Mouse (Mus musculus): Measurements from ENCODE around the gene Zbtb1. TPM values are rescaled to one million over a fixed set of nuclear protein-coding genes. Genes with fewer than 3 reads are reported as not detected.
A peak's percentile ranks its signal among the peaks of the same experiment; 100 is the strongest.
"Not testable (repeated sequence)": the region's sequence is repeated elsewhere in the genome, so short reads cannot be mapped to it uniquely, and the experiment has no call there.

The Zbtb1 gene
- total and polyA plus RNA-seq, 3 experiments, result 2.3 to 5.5 (median 5.0) TPM

DNA sequence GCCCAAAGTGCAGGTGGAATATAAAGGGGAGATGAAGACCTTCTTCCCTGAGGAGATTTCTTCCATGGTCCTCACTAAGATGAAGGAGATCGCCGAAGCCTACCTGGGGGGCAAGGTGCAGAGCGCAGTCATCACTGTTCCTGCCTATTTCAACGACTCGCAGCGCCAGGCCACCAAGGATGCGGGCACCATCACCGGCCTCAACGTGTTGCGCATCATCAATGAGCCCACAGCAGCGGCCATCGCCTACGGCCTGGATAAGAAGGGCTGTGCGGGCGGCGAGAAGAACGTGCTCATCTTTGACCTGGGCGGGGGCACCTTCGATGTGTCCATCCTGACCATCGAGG lies 34.7 kb downstream of the Zbtb1 start:
- DNase-seq, result peak; percentile 26

DNA sequence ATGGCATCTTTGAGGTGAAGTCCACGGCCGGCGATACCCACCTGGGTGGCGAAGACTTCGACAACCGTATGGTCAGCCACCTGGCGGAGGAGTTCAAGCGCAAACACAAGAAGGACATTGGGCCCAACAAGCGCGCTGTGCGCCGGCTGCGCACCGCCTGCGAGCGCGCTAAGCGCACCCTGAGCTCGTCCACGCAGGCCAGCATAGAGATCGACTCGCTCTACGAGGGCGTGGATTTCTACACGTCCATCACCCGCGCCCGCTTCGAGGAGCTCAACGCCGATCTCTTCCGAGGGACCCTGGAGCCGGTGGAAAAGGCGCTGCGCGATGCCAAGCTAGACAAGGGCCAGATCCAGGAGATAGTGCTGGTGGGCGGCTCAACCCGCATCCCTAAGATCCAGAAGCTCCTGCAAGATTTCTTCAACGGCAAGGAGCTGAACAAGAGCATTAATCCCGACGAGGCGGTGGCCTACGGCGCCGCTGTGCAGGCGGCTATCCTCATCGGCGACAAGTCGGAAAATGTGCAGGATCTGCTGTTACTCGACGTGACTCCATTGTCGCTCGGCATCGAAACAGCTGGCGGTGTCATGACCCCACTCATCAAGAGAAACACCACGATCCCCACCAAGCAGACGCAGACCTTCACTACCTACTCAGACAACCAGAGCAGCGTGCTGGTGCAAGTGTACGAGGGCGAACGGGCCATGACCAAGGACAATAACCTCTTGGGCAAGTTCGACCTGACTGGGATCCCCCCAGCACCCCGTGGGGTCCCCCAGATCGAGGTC lies 35.3 kb downstream of the Zbtb1 start:
- DNase-seq, result peak; percentile 22

DNA sequence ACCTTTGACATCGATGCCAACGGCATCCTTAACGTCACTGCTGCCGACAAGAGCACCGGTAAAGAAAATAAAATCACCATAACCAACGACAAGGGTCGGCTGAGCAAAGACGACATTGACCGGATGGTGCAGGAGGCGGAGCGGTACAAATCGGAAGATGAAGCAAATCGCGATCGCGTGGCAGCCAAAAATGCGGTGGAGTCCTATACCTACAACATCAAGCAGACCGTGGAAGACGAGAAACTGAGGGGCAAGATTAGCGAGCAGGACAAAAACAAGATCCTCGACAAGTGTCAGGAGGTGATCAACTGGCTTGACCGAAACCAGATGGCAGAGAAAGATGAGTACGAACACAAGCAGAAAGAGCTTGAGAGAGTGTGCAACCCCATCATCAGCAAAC lies 35.9 kb downstream of the Zbtb1 start:
- no peak for DNase-seq

DNA sequence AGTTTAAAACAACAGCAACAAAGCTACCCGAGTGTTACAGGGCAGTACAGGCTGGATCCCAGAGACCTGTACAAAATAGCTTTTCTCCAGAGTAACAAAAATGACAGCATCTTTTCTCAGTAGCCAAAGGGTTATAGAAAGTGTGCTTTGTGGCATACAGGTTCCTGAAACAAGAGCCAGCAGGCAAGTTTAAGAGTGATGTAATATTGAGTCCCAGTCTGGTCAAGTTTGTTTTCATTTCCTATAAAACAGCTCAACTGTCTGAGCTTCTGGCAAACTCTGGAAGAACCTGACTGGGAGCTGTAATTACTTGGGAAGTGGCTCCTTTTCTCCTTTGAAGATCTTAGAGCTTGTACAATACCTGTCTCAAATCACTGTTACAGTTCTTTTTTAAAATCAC lies 37.1 kb downstream of the Zbtb1 start:
- DNase-seq, result no peak

DNA sequence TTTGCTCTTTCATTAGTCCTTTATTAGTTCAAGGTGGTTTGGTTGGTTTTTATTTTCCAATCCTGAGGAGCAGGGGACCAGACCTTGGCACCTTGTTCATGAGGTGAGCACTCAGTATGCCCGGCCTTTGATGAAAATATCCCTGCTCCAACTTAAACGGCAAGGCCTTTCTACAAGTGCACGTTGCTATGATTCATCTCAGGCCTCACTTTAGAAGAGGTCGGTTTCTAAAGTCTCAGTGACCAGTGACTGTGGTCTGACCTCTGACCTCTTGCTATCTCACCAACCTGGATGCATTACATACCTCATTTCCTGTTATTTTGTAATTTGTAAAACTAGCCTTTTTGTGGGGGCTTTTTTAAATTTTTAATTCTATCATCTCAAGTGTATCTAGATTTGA lies 39.1 kb downstream of the Zbtb1 start:
- no peak for DNase-seq

DNA sequence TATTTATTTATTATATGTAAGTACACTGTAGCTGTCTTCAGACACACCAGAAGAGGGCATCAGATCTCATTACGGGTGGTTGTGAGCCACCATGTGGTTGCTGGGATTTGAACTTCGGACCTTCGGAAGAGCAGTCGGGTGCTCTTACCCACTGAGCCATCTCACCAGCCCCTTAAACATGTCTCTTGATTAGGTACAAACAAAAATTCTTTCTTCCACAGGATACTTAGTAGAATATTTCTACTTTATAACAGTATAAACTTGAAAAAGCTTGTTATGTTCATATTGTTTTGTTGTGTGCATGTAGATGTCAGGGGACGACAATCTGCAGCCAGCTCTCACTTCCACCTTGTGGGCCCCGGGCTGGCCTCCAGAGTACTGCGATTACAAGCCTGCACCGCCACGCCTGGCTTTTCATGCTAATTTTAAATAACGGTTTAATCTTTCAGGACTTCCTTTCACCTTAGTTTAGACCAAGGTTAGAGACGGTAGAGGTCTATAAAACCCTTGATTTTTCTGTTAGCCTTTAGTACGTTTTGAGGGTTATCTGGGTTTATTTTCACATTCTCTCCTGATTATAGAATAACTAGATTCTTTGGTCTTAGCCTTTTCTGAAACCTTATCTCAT lies 45.4 kb downstream of the Zbtb1 start:
- no peak for DNase-seq

DNA sequence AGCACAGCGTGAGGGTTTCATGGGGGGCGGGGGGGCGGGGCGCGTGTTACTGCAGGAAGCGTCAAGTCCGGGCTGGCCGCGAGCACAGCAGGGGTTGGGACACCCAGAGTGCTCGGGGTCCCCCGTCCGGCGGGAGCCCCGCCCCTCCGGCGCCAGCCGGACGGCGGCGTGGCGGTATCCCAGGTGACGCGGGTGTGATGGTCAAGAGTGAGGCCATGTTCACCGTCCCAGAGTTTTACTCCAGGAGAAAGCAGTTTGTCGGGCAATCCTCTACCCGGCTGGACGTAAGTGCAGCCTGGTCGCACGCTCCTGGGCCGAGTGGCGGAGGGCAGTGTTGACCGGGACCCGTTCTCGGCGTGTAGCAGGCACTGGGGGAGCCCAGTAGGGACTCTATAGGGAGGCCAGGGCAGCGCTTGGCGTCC lies 47.4 kb downstream of the Zbtb1 start, which contains the start of gene Ppp1r36:
Gene Ppp1r36 (plus strand): TSS at position 106 of the 422 bp plus-strand sequence.
- peak; percentile 44 for DNase-seq

DNA sequence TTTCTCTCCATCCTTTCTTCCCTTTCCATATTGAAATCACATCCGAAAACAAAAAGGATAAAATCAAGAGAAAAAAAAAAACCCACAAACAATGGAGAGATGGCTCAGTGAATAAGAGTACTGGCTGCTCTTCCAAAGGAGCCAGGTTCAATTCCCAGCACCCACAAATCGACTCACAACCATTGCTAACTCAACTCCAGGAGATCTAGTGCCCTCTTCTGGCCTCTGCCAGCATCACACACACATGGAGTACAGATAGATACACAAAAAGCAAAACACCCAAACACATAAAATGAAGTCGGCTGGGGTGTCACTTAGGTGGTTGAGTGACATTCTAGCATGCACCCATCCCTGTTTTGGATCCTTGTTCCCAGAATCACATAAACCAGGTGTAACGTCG lies 48.3 kb downstream of the Zbtb1 start:
- no peak for DNase-seq

DNA sequence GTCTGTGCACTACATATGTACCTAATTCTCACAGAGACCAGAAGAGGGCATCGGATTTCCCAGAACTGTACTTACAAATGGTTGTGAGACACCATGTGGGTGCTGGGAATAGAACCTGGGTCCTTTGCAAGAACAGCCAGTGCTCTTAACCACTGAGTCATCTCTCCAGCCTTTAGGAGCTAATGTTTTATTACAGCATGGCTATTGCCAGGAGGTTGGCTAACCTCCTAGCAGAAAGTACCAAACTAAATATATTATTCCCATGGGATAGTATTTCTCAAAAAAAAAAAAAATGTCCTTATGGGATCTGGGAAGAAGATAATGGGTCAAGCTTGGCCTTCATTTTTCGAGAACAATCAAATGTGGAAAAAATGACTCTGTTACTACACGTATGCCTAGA lies 55.2 kb downstream of the Zbtb1 start:
- DNase-seq, result no peak

DNA sequence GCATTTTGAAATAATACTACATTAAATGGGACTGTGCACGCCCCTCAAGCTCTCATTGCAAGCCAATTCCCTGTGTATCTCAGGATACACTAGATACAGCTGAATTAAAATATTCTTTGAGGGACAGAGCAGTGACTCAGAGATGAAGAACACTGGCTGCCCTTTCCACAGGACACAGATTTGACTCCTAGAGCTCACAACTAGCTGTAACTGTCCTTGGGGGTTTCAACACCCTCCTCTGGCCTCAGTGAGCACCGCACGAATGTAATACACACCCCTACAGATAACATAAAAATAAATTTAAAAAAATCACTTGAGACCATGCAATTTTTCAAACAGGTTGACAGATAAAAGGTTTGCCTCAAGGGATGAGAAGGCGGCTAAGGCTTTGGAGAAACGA lies 57.5 kb downstream of the Zbtb1 start:
- peak; percentile 56 for DNase-seq

DNA sequence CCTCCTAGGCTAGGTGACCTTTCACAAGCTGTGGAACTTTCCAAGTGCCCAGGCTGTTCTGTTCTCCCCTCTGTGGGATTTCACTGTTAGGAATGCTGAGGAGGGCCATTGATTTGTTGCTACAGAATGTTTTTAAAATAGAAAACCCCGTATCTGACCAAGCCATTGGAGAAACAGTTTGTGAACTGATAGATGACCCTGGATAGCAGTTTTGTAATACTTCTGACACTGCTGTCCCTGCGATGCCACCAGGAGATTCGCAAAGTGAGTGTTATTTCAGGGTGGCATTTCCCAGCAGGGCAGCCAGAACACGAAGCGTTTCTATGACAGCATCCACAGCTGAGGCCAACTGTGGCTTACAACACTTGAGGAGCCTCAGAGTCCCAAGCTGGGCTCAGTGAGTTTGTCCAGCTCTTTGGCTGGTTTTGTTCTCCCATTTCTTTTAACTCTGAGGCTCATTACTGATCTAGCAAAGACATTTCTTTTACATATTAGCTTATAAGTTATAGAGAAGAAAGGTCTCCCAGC lies 60.9 kb downstream of the Zbtb1 start:
- DNase-seq, result peak; percentile 36

DNA sequence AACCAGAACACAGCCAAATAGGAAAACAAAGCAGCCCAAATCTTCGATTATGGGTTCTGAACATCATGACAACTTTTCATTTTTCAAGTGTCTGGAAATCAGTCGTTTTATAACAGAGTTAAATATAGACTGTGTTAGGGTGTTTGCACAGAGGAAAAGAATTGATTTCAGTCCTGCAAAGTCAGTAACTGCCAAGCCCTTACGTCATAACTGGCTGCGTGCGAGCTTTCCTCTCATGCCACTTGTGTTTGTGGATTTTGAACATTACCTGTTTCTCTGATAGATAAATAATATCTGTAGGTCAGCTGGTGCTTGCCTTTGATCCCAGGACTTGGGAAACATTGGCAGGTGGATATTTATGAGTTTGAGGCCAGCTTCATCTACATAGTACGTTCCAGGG lies 61.4 kb downstream of the Zbtb1 start:
- DNase-seq, result peak; percentile 30

DNA sequence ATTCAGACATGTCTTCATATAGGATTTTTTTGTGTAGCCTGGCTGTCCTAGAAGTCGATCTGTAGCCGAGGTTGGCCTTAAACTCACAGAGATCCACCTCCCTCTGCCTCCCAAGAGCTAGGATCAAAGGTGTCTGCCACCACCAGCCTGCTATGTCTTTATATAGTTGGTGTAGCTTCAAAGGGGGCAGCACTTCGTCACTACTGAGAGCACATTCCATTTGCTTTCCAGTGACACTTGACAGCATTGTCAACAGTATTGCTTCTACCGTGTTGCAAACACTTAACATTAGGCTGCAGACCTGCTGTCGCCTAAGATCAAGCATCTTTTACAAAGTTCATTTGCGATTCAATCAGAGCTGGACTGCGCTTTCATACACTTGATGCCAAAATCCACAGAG lies 64.0 kb downstream of the Zbtb1 start:
- no peak for DNase-seq

DNA sequence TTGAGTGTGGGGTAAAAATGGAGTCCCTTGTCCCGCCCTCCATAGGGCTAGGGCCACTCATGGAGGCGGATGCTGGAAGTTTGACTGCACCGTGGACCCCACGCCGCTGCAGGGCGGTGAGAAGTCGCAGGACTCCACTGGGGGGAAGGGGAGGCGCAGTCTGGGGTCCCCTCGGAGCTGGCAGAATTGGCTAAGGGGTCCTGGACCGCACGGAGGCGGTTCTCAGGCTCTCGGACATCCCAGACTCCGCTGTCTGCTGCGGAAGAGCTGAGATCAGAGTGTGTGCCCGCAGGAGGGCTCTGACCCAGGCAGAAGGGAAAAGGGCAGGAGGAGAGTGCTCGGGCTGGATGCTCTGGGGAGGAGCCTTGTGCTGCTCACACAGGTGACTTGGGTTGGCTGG lies 65.0 kb downstream of the Zbtb1 start:
- no peak for DNase-seq

DNA sequence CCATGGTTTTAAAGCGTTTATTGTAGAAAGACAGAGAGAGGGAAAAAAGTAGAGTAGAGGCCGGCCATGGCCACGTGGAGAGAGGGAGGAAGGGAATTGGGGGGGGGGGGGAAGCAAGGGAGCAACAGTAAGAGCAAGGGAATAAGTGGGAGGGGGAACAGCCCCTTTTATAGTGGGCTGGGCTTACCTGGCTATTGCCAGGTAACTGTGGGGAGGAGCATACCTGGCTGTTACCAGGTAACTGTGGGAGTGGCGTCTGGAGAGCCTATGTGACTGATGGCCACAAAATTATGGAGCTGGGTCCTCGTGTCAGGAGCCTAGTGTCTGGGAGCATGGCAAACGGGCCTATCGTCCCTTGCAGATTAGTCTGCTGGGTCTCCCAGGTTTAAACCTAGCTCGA lies 65.5 kb downstream of the Zbtb1 start:
- no peak for DNase-seq

DNA sequence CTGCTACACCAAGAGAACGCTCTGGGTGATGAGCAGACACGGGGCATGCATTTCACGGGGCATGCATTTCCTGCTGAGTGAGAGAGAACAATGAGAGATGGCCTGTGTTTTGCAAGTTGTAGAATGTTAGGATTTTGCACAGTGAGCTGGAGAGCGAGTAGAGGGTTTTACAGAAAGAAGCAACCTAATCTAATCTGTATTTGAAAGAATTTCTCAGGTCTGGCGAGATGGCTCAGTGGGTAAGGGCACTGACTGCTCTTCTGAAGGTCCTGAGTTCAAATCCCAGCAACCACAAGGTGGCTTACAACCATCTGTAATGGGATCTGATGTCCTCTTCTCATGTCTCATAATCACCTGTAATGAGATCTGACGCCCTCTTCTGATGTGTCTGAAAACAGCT lies 73.4 kb downstream of the Zbtb1 start:
- DNase-seq, result not testable (repeated sequence)

DNA sequence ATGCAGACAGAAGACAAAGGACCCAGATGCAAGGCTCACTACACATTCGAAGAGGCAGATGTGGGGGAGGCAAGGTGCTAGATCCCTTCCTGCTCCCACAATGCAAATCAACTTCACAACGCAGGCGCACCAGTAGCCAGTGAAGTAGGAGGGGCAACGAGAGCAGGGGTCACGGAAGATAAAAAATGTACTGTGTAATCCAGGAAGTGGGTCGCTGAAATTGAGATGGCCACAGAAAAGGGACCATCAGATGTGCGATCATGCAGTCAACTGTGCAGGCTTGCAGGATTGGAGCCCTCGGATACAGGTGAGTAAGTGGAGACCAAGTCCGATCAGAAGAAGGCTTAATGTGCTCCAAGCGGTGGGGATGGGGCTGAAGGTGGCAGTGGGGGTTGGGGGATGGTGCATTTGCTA lies 74.3 kb downstream of the Zbtb1 start:
- DNase-seq, result no peak

DNA sequence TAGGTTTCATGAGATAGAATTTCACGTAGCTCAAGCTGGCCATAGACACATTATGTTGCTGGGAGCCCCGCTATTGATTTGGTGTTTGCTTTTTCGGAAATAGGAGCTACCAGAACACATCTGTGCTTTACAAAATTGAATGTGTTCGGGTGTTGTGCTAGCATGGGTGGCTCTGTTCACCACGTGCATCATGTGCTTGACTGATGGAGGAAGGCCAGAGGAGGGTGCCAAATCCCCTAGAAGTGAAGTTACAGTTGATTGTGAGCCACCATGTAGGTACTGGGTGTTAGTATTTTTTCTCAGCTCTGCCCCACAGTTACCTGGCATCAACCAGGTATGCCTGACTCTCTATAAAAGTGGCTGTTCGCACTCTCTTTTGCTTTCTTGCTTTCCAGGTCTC lies 74.8 kb downstream of the Zbtb1 start:
- DNase-seq, result no peak

DNA sequence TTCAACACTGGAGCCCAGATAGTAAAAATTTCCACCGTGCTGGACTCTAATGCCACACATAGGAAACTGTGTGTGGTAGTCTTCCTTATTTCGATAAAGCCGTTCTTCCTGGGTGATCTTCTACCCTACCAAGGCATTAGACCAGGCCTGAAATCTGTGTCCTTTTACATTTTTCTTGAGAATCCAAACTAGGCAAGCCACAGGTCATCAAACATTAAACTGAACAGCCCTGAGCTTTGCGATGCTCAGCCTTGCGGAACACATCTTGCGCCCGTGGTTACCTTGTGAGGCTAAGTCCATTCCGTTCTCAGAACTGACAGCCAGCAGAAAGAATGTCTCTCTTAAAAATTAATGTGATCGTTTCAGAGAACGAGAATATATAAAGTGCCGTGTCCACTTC lies 76.1 kb downstream of the Zbtb1 start:
- no peak for DNase-seq

All from adrenal gland, adult 2 months (tissue).